Mouse (Mus musculus) neural tube, embryonic 14.5 days (tissue): Measurements from ENCODE around the gene Flt1. TPM values are rescaled to one million over a fixed set of nuclear protein-coding genes. Genes with fewer than 3 reads are reported as not detected.

ENCODE experiments used
- ATAC-seq: fragments of 200-750 bp; cut with Nextera tagmentation; 2 replicates; pipeline ENCODE4 v1.8.0; 2017; ENCODE audit warnings: low read depth, mild to moderate bottlenecking, moderate TSS enrichment, moderate library complexity
- H3K27ac ChIP-seq: fragments of 300-500 bp; sonication (generic); 2 replicates; pipeline ENCODE4 v1.5.1; 2014; ENCODE audit warnings: low read depth, mild to moderate bottlenecking, control low read depth, low read length, moderate library complexity, mixed read lengths
- H3K27me3 ChIP-seq: fragments of 300-500 bp; sonication (generic); 2 replicates; pipeline ENCODE4 v1.6.1; 2014; ENCODE audit warnings: low read length; ENCODE audit not compliant: control insufficient read depth, insufficient read depth
- H3K36me3 ChIP-seq: fragments of 300-500 bp; sonication (generic); 2 replicates; pipeline ENCODE4 v1.6.1; 2014; ENCODE audit warnings: low read length, mixed read lengths; ENCODE audit not compliant: control insufficient read depth, insufficient read depth
- H3K4me1 ChIP-seq: fragments of 300-500 bp; sonication (generic); 2 replicates; pipeline ENCODE4 v1.6.1; 2014; ENCODE audit warnings: low read length; ENCODE audit not compliant: control insufficient read depth, insufficient read depth
- H3K4me2 ChIP-seq: fragments of 300-500 bp; sonication (generic); 2 replicates; pipeline ENCODE4 v1.6.1; 2014; ENCODE audit warnings: mild to moderate bottlenecking, low read depth, low read length, control low read depth
- H3K4me3 ChIP-seq: fragments of 300-500 bp; sonication (generic); 2 replicates; pipeline ENCODE4 v1.5.1; 2014; ENCODE audit warnings: low read depth, low read length, control low read depth, mixed read lengths
- H3K9ac ChIP-seq: fragments of 300-500 bp; sonication (generic); replicated peaks from 2 replicates; pipeline ENCODE4 v1.6.1; 2014; ENCODE audit warnings: low read depth, mild to moderate bottlenecking, control low read depth, low read length, mixed read lengths
- H3K9me3 ChIP-seq: fragments of 300-500 bp; sonication (generic); 2 replicates; pipeline ENCODE4 v1.6.1; 2016; ENCODE audit warnings: low read length; ENCODE audit not compliant: control insufficient read depth
- WGBS: fragments of 180-500 bp; shearing (Covaris S2); extraction: QIAGEN DNeasy Blood & Tissue Kit; methylation state at CpG from one replicate; pipeline ENCODE4 v1.1.7; 2014; 5-methylcytosine and 5-hydroxymethylcytosine counted together
- polyA plus RNA-seq: library from polyadenylated mRNA; unstranded; fragments of >200 nt; fragmentation: Nextera tagmentation; extraction: Ambion mirVana; gene quantifications from 2 replicates; pipeline ENCODE4 v1.2.1, GENCODE M21; 2014

Flt1 gene
- polyA plus RNA-seq, 1 experiment from 2014 or later = 9.9 TPM

GRCm38 (mm10) chr5:147539815-147540214, 186.0 kb downstream of the Flt1 start:
- H3K9me3 ChIP-seq = no peaks in the 10 kb centered on the region
- no peak for ATAC-seq
- peaks cover 35% of the 10 kb centered on the region; the same call in 1 of the 2 replicates for H3K36me3 ChIP-seq
- H3K27ac ChIP-seq = no peak overlapping the region
- H3K27me3 ChIP-seq = no peaks in the 10 kb centered on the region
- no peak overlapping the region for H3K4me2 ChIP-seq
- no peak overlapping the region for H3K9ac ChIP-seq
- no peaks in the 10 kb centered on the region for H3K4me1 ChIP-seq
- H3K4me3 ChIP-seq = no peak overlapping the region
- WGBS = 94% methylated on average over 4 of the region's 4 CpGs

GRCm38 (mm10) chr5:147539409-147539808, 186.4 kb downstream of the Flt1 start:
- no peak overlapping the region for H3K27ac ChIP-seq
- 93% methylated on average over 4 of the region's 4 CpGs for WGBS
- no peak overlapping the region for H3K4me2 ChIP-seq
- H3K9ac ChIP-seq = no peak overlapping the region
- H3K9me3 ChIP-seq = no peaks in the 10 kb centered on the region
- no peak overlapping the region for H3K4me3 ChIP-seq
- H3K36me3 ChIP-seq = peaks cover 35% of the 10 kb centered on the region; the same call in 1 of the 2 replicates
- H3K27me3 ChIP-seq = no peaks in the 10 kb centered on the region
- H3K4me1 ChIP-seq = no peaks in the 10 kb centered on the region
- ATAC-seq = no peak

DNA sequence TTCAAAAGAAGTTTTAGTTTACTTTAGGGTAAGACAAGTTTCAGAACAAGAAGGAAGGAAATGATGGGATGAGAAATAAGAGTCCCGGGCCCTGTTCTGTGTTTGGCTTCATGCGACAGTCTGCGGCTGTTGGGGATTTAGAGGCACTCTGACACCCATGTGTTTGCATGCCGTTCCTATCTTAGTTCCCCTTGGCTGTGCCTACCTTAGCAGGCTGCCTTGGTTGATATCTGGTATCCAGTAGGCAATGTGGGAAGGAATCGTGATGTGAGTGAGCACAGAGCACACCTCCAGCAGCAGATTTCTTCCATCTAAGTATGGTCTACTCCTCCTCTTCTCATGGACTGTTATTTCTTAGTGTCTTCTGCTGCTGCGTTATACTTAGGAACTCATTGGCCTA, 193.8 kb downstream of the Flt1 start:
- Histone ChIP-seq H3K27ac (no peak overlapping the region), H3K4me1 (no peaks in the 10 kb centered on the region), H3K4me3 (no peak overlapping the region), H3K4me2 (no peak overlapping the region), H3K9me3 (no peaks in the 10 kb centered on the region), H3K27me3 (no peaks in the 10 kb centered on the region), H3K9ac (no peak overlapping the region), H3K36me3 (peaks cover 10% of the 10 kb centered on the region)
- WGBS = 97% methylated on average over 6 of the region's 6 CpGs
- ATAC-seq = no peak

DNA sequence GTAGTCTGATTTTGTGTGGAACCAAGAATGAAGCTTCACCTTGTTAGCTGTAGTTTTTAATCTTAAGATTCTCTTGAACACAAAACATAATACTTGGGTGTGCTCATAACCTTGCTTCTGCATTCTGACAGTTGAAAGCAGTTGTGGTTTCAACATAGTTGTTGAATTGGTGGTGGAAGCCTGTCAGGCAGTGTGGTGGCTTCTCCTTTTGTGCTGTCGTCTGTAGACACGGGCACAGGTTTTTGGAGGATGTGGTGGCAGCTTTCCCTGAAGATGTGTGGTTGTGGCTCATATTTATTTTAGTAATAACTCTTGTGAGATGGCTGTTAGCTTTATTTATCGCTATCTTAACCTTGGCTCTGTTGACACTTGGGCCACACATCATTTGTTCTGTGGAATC, 198.0 kb downstream of the Flt1 start:
- Histone ChIP-seq H3K9ac (no peak overlapping the region), H3K4me3 (no peak overlapping the region), H3K4me2 (no peak overlapping the region), H3K36me3 (peaks cover 8% of the 10 kb centered on the region; the same call in 1 of the 2 replicates), H3K27me3 (no peaks in the 10 kb centered on the region), H3K4me1 (no peaks in the 10 kb centered on the region), H3K9me3 (no peaks in the 10 kb centered on the region), H3K27ac (no peak overlapping the region)
- no peak for ATAC-seq
- 84% methylated on average over 3 of the region's 3 CpGs for WGBS

GRCm38 (mm10) chr5:147527006-147527405, 198.8 kb downstream of the Flt1 start:
- Histone ChIP-seq H3K4me2 (no peak overlapping the region), H3K4me1 (no peaks in the 10 kb centered on the region), H3K4me3 (no peak overlapping the region), H3K36me3 (peaks cover 8% of the 10 kb centered on the region; the same call in 1 of the 2 replicates), H3K27me3 (no peaks in the 10 kb centered on the region), H3K9me3 (no peaks in the 10 kb centered on the region), H3K27ac (no peak overlapping the region), H3K9ac (no peak overlapping the region)
- no peak for ATAC-seq
- WGBS = 94% methylated on average over 6 of the region's 6 CpGs

Other genes with a start within 250 kb of the Flt1 start
- 514 and 515 TPM in 2 replicates for gene Pomp, start 134.4 kb upstream of the Flt1 start, polyA plus RNA-seq
- 3.7 and 6.2 TPM in 2 replicates for gene Slc46a3, start 168.8 kb upstream of the Flt1 start, polyA plus RNA-seq
- gene Mtus2, start 231.3 kb upstream of the Flt1 start, polyA plus RNA-seq = 51.3 and 53.9 TPM in 2 replicates